Mouse (Mus musculus) MEL-GATA-1-ER (cell line): ENCODE results near the gene Phb.
"Not testable (repeated sequence)": the region's sequence is repeated elsewhere in the genome, so short reads cannot be mapped to it uniquely, and the experiment has no call there.

Experiments
- DNase-seq: peaks from one replicate; pipeline ENCODE4 v3.0.0-alpha.2; 2012; ENCODE audit warnings: low read depth; ENCODE audit errors: extremely low read depth

The Phb gene

GRCm38 (mm10) chr11:95650001-95650400, 16.8 kb upstream of the Phb start:
- no peak for DNase-seq

- DNase-seq = no peak
Measured at GRCm38 (mm10) chr11:95650981-95651380, 15.8 kb upstream of the Phb start.

GRCm38 (mm10) chr11:95657449-95657848, 9.3 kb upstream of the Phb start:
- no peak for DNase-seq

- peak; percentile 53 for DNase-seq
Measured at GRCm38 (mm10) chr11:95667177-95667576, 420 bp downstream of the Phb start.

- not testable (repeated sequence) for DNase-seq
Measured at GRCm38 (mm10) chr11:95668086-95668485, 1.3 kb downstream of the Phb start.

- DNase-seq = no peak
Measured at GRCm38 (mm10) chr11:95675498-95675897, 8.7 kb downstream of the Phb start.

- no peak for DNase-seq
Measured at GRCm38 (mm10) chr11:95676307-95676706, 9.6 kb downstream of the Phb start.

- no peak for DNase-seq
Measured at GRCm38 (mm10) chr11:95677925-95678701, 11.4 kb downstream of the Phb start.

GRCm38 (mm10) chr11:95681995-95682601, 15.3 kb downstream of the Phb start:
- no peak for DNase-seq

- DNase-seq = no peak
Measured at GRCm38 (mm10) chr11:95682946-95683345, 16.2 kb downstream of the Phb start.

GRCm38 (mm10) chr11:95686031-95686430, 19.3 kb downstream of the Phb start:
- peak; percentile 61 for DNase-seq

GRCm38 (mm10) chr11:95687084-95687656, 20.4 kb downstream of the Phb start:
- peak; percentile 34 for DNase-seq

- peak; percentile 94 for DNase-seq
Measured at GRCm38 (mm10) chr11:95688515-95688914, 21.8 kb downstream of the Phb start.

- DNase-seq = peak; percentile 32
Measured at GRCm38 (mm10) chr11:95688981-95689380, 22.2 kb downstream of the Phb start.

- no peak for DNase-seq
Measured at GRCm38 (mm10) chr11:95689544-95689943, 22.8 kb downstream of the Phb start.

- DNase-seq = no peak
Measured at GRCm38 (mm10) chr11:95698541-95698940, 31.8 kb downstream of the Phb start.

- DNase-seq = peak; percentile 81
Measured at GRCm38 (mm10) chr11:95700778-95701739, 34.3 kb downstream of the Phb start.

- DNase-seq = no peak
Measured at GRCm38 (mm10) chr11:95704032-95704969, 37.5 kb downstream of the Phb start.

GRCm38 (mm10) chr11:95704970-95705330, 38.2 kb downstream of the Phb start:
- DNase-seq = no peak

- DNase-seq = no peak
Measured at GRCm38 (mm10) chr11:95709534-95710040, 42.8 kb downstream of the Phb start.
